Comparison of ENCODE assay signal across 8 mouse cellular contexts in genomic region chr6:117430876-117431781, GRCm38 (mm10).
DNase-seq lines count a peak whose midpoint lies in the region; ATAC-seq lines count a peak whose summit lies in the region.

No protein-coding gene starts in this region.

- no peak for DNase-seq in kidney, adult 18-20 months
- DNase-seq in left cerebral cortex, adult 9 months (ENCODE audit: low spot score in 2 of 2), result peak; percentile 30 to 76
- no peak for DNase-seq in cerebellum, adult 11 months

- no peaks in the 10 kb centered on the region for H3K9me3 ChIP-seq in kidney, embryonic 14.5 days (ENCODE audit: control insufficient read depth, low read length)
- H3K9me3 ChIP-seq in megakaryocyte, embryonic 14.5 days, result peaks cover 14% of the 10 kb centered on the region; the same call in 1 of the 2 replicates
- H3K9me3 ChIP-seq in stomach, embryonic 15.5 days, result no peaks in the 10 kb centered on the region

- H3K27me3 ChIP-seq in kidney, embryonic 14.5 days (ENCODE audit: control insufficient read depth, insufficient read depth, low read length), result no peaks in the 10 kb centered on the region
- peaks cover 38% of the 10 kb centered on the region for H3K27me3 ChIP-seq in megakaryocyte, embryonic 14.5 days (replicated peaks)
- H3K27me3 ChIP-seq in stomach, embryonic 15.5 days (replicated peaks), result no peaks in the 10 kb centered on the region

- H3K4me3 ChIP-seq in kidney, embryonic 14.5 days (ENCODE audit: low read length), result no peak overlapping the region
- peak overlapping the region; percentile 14 for H3K4me3 ChIP-seq in megakaryocyte, embryonic 14.5 days (replicated peaks)
- no peak overlapping the region for H3K4me3 ChIP-seq in stomach, embryonic 15.5 days (replicated peaks)

- peak; percentile 75 for ATAC-seq in kidney, embryonic 14.5 days (ENCODE audit: low FRiP score, low TSS enrichment)
- ATAC-seq in activated CD4-positive, CD25-positive, alpha-beta regulatory T cell, adult 4 months, result peak; percentile 93
- peak; percentile 88 for ATAC-seq in granulocyte monocyte progenitor cell, adult 5-6 weeks (replicated peaks; ENCODE audit: poor library complexity, severe bottlenecking)
- peak; percentile 29 for ATAC-seq in stomach, embryonic 15.5 days (ENCODE audit: insufficient read depth, low FRiP score, low read depth)

- H3K4me2 ChIP-seq in kidney, embryonic 14.5 days (replicated peaks; ENCODE audit: low read depth, low read length), result no peak overlapping the region
- no peak overlapping the region for H3K4me2 ChIP-seq in stomach, embryonic 15.5 days

- H3K9ac ChIP-seq in kidney, embryonic 14.5 days (ENCODE audit: low read depth, low read length), result no peak overlapping the region
- no peak overlapping the region for H3K9ac ChIP-seq in stomach, embryonic 15.5 days

- no peaks in the 10 kb centered on the region for H3K36me3 ChIP-seq in kidney, embryonic 14.5 days (ENCODE audit: control insufficient read depth, insufficient read depth, low read length)
- no peaks in the 10 kb centered on the region for H3K36me3 ChIP-seq in megakaryocyte, embryonic 14.5 days (replicated peaks; ENCODE audit: low read length)
- no peaks in the 10 kb centered on the region for H3K36me3 ChIP-seq in stomach, embryonic 15.5 days

- 0 out of 2 replicates have a peak overlapping the region, but pooled peaks have one; percentile 11 for H3K27ac ChIP-seq in kidney, embryonic 14.5 days (ENCODE audit: low read depth, low read length)
- no peak overlapping the region for H3K27ac ChIP-seq in stomach, embryonic 15.5 days

- H3K4me1 ChIP-seq in kidney, embryonic 14.5 days (ENCODE audit: control insufficient read depth, insufficient read depth, low read length), result peaks cover 30% of the 10 kb centered on the region
- peaks cover 4% of the 10 kb centered on the region; the same call in 1 of the 2 replicates for H3K4me1 ChIP-seq in megakaryocyte, embryonic 14.5 days
- peaks cover 8% of the 10 kb centered on the region for H3K4me1 ChIP-seq in stomach, embryonic 15.5 days

- 58% methylated on average over 15 of the region's 15 CpGs for WGBS in kidney, embryonic 14.5 days
- 67% methylated on average over 15 of the region's 15 CpGs for WGBS in stomach, embryonic 15.5 days

Comparison
In these comparisons a context has a peak if more than half of its experiments do, and no peak if none do; other contexts are left out.
1. ATAC-seq: peak in every context shown above with its lines; median percentile 93 in activated CD4-positive, CD25-positive, alpha-beta regulatory T cell, adult 4 months; 88 in granulocyte monocyte progenitor cell, adult 5-6 weeks; 75 in kidney, embryonic 14.5 days; 29 in stomach, embryonic 15.5 days.
2. DNase-seq: peak in left cerebral cortex, adult 9 months (2 of 2); none in kidney, adult 18-20 months (single experiment) and cerebellum, adult 11 months (single experiment).